Mouse (Mus musculus) small intestine, adult 2 months (tissue): Measurements from ENCODE around the gene Acot4.

Experiments
- CTCF ChIP-seq: fragments of 200-500 bp; IDR thresholded peaks from 2 replicates; pipeline ENCODE4 v1.5.1; 2012; ENCODE audit warnings: low read depth, mild to moderate bottlenecking, control low read depth, inconsistent platforms, low read length, moderate library complexity, mixed read lengths; ENCODE audit not compliant: insufficient replicate concordance, insufficient read length; ENCODE audit errors: extremely low read depth
- POLR2A ChIP-seq: fragments of 200-500 bp; IDR thresholded peaks from 2 replicates; pipeline ENCODE4 v1.6.1; 2012; ENCODE audit warnings: low read depth, mild to moderate bottlenecking, control low read depth, inconsistent platforms, low read length, moderate library complexity

GRCm38 (mm10) chr12:84013130-84013529 lies 25.0 kb upstream of the Acot4 start:
- no peak for TF ChIP-seq CTCF
- no peak for TF ChIP-seq POLR2A
